Mouse (Mus musculus) right cerebral cortex, postnatal 10 days (tissue): Measurements from ENCODE around the gene Slc19a2.

Experiments used
- DNase-seq, 2 experiments: peaks; one replicate each; pipeline ENCODE4 v3.0.0; 2021; ENCODE audit warnings: low spot score in 2 of 2

Gene Slc19a2

GRCm38 (mm10) chr1:164252551-164252950 is 3.7 kb downstream of the Slc19a2 start:
- DNase-seq = no peak

- no peak for DNase-seq
Measured at GRCm38 (mm10) chr1:164254836-164255235, 6.0 kb downstream of the Slc19a2 start.

- DNase-seq = no peak
Measured at GRCm38 (mm10) chr1:164260171-164261028, 11.6 kb downstream of the Slc19a2 start.

GRCm38 (mm10) chr1:164261553-164261952 is 12.7 kb downstream of the Slc19a2 start:
- peak in 1 of 2 experiments; percentile 40 for DNase-seq

GRCm38 (mm10) chr1:164270941-164271340 is 22.1 kb downstream of the Slc19a2 start:
- DNase-seq = no peak

GRCm38 (mm10) chr1:164273659-164274058 is 24.8 kb downstream of the Slc19a2 start:
- DNase-seq = no peak

GRCm38 (mm10) chr1:164275455-164275954 is 26.7 kb downstream of the Slc19a2 start, which contains the start of gene Ccdc181:
Gene Ccdc181 (plus strand): TSS chr1:164275585.
- peak; percentile 97 to 98 for DNase-seq

GRCm38 (mm10) chr1:164276552-164276951 is 27.7 kb downstream of the Slc19a2 start:
- DNase-seq = no peak

- DNase-seq = no peak
Measured at GRCm38 (mm10) chr1:164279332-164279731, 30.5 kb downstream of the Slc19a2 start.

- DNase-seq = no peak
Measured at GRCm38 (mm10) chr1:164284007-164284406, 35.2 kb downstream of the Slc19a2 start.

GRCm38 (mm10) chr1:164287406-164287805 is 38.6 kb downstream of the Slc19a2 start:
- DNase-seq = no peak

- no peak for DNase-seq
Measured at GRCm38 (mm10) chr1:164292040-164292439, 43.2 kb downstream of the Slc19a2 start.

GRCm38 (mm10) chr1:164294071-164294470 is 45.2 kb downstream of the Slc19a2 start:
- no peak for DNase-seq

- DNase-seq = no peak
Measured at GRCm38 (mm10) chr1:164296473-164296872, 47.6 kb downstream of the Slc19a2 start.

- no peak for DNase-seq
Measured at GRCm38 (mm10) chr1:164301949-164302348, 53.1 kb downstream of the Slc19a2 start.

GRCm38 (mm10) chr1:164303821-164304220 is 55.0 kb downstream of the Slc19a2 start, which contains the start of gene Nme7:
Gene Nme7 (plus strand): TSS chr1:164304121.
- DNase-seq = no peak

- DNase-seq = peak; percentile 99
Measured at GRCm38 (mm10) chr1:164307124-164307751, 58.4 kb downstream of the Slc19a2 start, which contains the start of gene Blzf1. Gene Blzf1 (minus strand): TSS chr1:164307489.

GRCm38 (mm10) chr1:164307922-164308321 is 59.1 kb downstream of the Slc19a2 start:
- no peak for DNase-seq

GRCm38 (mm10) chr1:164314085-164314484 is 65.2 kb downstream of the Slc19a2 start:
- no peak for DNase-seq
